Mouse (Mus musculus): ENCODE results near the gene Sgsm1.

GRCm38 (mm10) chr5:113349226-113349625 lies 38.6 kb upstream of the Sgsm1 start:
- no peak for TF ChIP-seq MAFK (IDR thresholded peaks at IDR 0.05; ENCODE audit: insufficient read depth, low read depth, low read length)
- TF ChIP-seq ZNF384 (IDR thresholded peaks at IDR 0.05; ENCODE audit: low read depth, low read length): no peak
- TF ChIP-seq HCFC1 (IDR thresholded peaks at IDR 0.05; ENCODE audit: borderline replicate concordance, insufficient read depth, low read length): no peak
- TF ChIP-seq CHD2 (IDR thresholded peaks at IDR 0.05; ENCODE audit: low read depth, low read length): no peak
- no peak for TF ChIP-seq ZC3H11A (IDR thresholded peaks at IDR 0.05; ENCODE audit: borderline replicate concordance, low read depth, low read length)

Data from ES-E14 (cell line).